Mouse (Mus musculus): Measurements from ENCODE around the gene Limch1.

Gene Limch1

GRCm38 (mm10) chr5:66957656-66958055 lies 212.0 kb downstream of the Limch1 start:
- no peak for ATAC-seq (ENCODE audit: insufficient number of reproducible peaks, low FRiP score, low TSS enrichment)

GRCm38 (mm10) chr5:66958118-66958517 lies 212.5 kb downstream of the Limch1 start:
- ATAC-seq (ENCODE audit: insufficient number of reproducible peaks, low FRiP score, low TSS enrichment) = no peak

GRCm38 (mm10) chr5:66959968-66960367 lies 214.3 kb downstream of the Limch1 start:
- ATAC-seq (ENCODE audit: insufficient number of reproducible peaks, low FRiP score, low TSS enrichment) = no peak

GRCm38 (mm10) chr5:66965442-66965841 lies 219.8 kb downstream of the Limch1 start:
- no peak for ATAC-seq (ENCODE audit: insufficient number of reproducible peaks, low FRiP score, low TSS enrichment)

- no peak for ATAC-seq (ENCODE audit: insufficient number of reproducible peaks, low FRiP score, low TSS enrichment)
These were observed 221.5 kb downstream of the Limch1 start for GRCm38 (mm10) chr5:66967147-66967546.

- no peak for ATAC-seq (ENCODE audit: insufficient number of reproducible peaks, low FRiP score, low TSS enrichment)
These were observed 222.0 kb downstream of the Limch1 start for GRCm38 (mm10) chr5:66967646-66968045.

GRCm38 (mm10) chr5:66968059-66968833 lies 222.6 kb downstream of the Limch1 start:
- ATAC-seq (ENCODE audit: insufficient number of reproducible peaks, low FRiP score, low TSS enrichment) = peak; percentile 56; the same call in 1 of the 2 replicates

GRCm38 (mm10) chr5:66968925-66969711 lies 223.5 kb downstream of the Limch1 start:
- no peak for ATAC-seq (ENCODE audit: insufficient number of reproducible peaks, low FRiP score, low TSS enrichment)

GRCm38 (mm10) chr5:66975621-66976020 lies 230.0 kb downstream of the Limch1 start:
- no peak; the same call in 1 of the 2 replicates for ATAC-seq (ENCODE audit: insufficient number of reproducible peaks, low FRiP score, low TSS enrichment)

GRCm38 (mm10) chr5:66979332-66980218 lies 233.9 kb downstream of the Limch1 start:
- 0 out of 2 replicates have a peak, but pooled peaks have one; percentile 57 for ATAC-seq (ENCODE audit: insufficient number of reproducible peaks, low FRiP score, low TSS enrichment)

- no peak for ATAC-seq (ENCODE audit: insufficient number of reproducible peaks, low FRiP score, low TSS enrichment)
These were observed 235.2 kb downstream of the Limch1 start for GRCm38 (mm10) chr5:66980862-66981261.

- ATAC-seq (ENCODE audit: insufficient number of reproducible peaks, low FRiP score, low TSS enrichment) = no peak
These were observed 237.5 kb downstream of the Limch1 start for GRCm38 (mm10) chr5:66983104-66983503.

- ATAC-seq (ENCODE audit: insufficient number of reproducible peaks, low FRiP score, low TSS enrichment) = no peak
These were observed 243.3 kb downstream of the Limch1 start for GRCm38 (mm10) chr5:66988926-66989325.

GRCm38 (mm10) chr5:66989531-66989930 lies 243.9 kb downstream of the Limch1 start:
- no peak for ATAC-seq (ENCODE audit: insufficient number of reproducible peaks, low FRiP score, low TSS enrichment)

GRCm38 (mm10) chr5:66992401-66992800 lies 246.8 kb downstream of the Limch1 start:
- no peak for ATAC-seq (ENCODE audit: insufficient number of reproducible peaks, low FRiP score, low TSS enrichment)

GRCm38 (mm10) chr5:66993076-66993475 lies 247.4 kb downstream of the Limch1 start:
- ATAC-seq (ENCODE audit: insufficient number of reproducible peaks, low FRiP score, low TSS enrichment) = no peak

- ATAC-seq (ENCODE audit: insufficient number of reproducible peaks, low FRiP score, low TSS enrichment) = no peak
These were observed 250.5 kb downstream of the Limch1 start for GRCm38 (mm10) chr5:66996124-66996523.

- peak; percentile 82 for ATAC-seq (ENCODE audit: insufficient number of reproducible peaks, low FRiP score, low TSS enrichment)
These were observed 251.4 kb downstream of the Limch1 start for GRCm38 (mm10) chr5:66996886-66997599.

GRCm38 (mm10) chr5:66997600-66997930 lies 251.9 kb downstream of the Limch1 start:
- 0 out of 2 replicates have a peak, but pooled peaks have one; percentile 4 for ATAC-seq (ENCODE audit: insufficient number of reproducible peaks, low FRiP score, low TSS enrichment)

- ATAC-seq (ENCODE audit: insufficient number of reproducible peaks, low FRiP score, low TSS enrichment) = no peak
These were observed 252.7 kb downstream of the Limch1 start for GRCm38 (mm10) chr5:66998341-66998740.
